Mouse (Mus musculus): ENCODE measurements around the gene Gpank1. TPM values are rescaled to one million over a fixed set of nuclear protein-coding genes. Genes with fewer than 3 reads are reported as not detected.
A peak's percentile ranks its signal among the peaks of the same experiment; 100 is the strongest.

The Gpank1 gene
- total RNA-seq, 2 experiments from 2014 or later: 13.0 to 15.2 TPM

DNA sequence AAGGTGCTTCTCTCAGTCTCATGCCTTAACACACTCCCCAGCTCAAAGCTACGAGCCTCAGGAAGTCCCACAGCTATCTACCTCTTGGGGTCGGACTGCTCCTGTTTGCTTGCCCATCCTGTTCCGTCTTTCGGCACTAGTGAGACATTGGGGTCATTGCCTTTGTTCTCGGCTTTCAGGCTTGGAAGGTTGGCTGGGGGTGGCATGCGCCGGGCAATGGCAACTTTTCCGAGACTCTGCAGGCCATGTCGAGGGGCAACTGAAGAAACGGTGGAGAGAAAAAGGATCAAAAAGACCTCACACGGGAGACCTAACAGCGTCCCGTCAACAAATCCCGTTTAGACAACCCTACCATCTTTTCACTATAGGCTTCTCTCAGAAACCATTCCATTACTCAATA, 40.9 kb downstream of the Gpank1 start:
- DNase-seq: no peak

- DNase-seq: peak in 1 of 2 experiments; percentile 24
Measured at GRCm38 (mm10) chr17:35162730-35163129, 41.5 kb downstream of the Gpank1 start.

DNA sequence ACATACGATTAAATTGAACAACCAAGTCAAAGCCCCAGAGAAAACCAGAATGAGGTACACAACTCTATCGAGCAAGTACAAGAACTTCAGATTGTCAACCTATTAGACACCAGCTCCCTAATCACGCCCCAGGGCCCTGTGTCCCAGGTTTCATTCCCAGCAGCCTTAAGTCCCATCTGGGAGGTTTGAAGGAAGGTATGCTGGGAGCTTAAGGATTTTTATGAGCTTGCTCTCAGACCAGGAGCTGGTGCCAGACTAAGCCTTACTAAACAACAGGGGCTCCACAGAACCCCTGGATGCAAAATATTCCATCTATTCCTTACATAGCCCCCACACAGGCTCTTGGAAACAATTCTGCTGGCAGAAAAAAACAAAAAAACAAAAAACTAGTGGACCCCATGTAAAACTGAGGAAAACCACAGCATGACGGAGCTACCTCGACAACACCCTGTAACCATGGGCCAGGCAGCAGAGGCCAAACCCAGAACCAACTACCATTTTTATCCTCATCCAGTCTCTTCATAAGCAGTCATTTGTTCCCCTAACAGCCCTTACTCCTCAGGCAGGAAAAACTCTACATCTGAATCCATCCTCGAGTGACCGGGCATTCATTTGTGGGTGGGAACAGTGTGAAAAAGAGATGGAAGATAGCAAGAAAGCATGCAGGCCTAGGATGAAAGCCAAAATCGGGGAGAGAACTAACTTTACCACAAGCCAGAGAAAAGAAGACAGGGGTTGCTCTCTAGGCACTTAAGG, 42.2 kb downstream of the Gpank1 start:
- DNase-seq: no peak

DNA sequence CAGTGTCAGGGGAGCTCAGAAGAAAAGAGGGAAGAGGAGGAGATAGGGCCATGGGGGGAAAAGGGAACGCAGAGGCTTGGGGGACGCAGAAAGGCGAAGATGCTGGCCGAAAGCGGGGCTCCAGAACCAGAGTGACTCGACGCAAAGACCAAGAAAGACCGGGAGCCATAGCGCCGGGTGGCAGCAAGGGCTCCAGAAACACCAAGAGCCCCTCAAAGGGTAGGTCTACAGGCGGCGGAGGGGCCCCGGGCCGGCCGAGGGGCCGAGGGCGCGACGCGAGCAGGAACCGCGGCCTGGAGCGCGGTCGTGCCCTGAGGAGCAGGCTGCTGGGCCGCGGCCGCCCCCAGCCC, 42.9 kb downstream of the Gpank1 start:
- DNase-seq: no peak

GRCm38 (mm10) chr17:35164568-35165450, 43.6 kb downstream of the Gpank1 start, which contains the start of gene Prrc2a:
TSS of gene Prrc2a (minus strand) at chr17:35164897.
- DNase-seq: peak; percentile 99

- no peak for DNase-seq
Measured at GRCm38 (mm10) chr17:35165451-35166155, 44.3 kb downstream of the Gpank1 start.

GRCm38 (mm10) chr17:35166352-35167035, 45.2 kb downstream of the Gpank1 start:
- DNase-seq: no peak

DNA sequence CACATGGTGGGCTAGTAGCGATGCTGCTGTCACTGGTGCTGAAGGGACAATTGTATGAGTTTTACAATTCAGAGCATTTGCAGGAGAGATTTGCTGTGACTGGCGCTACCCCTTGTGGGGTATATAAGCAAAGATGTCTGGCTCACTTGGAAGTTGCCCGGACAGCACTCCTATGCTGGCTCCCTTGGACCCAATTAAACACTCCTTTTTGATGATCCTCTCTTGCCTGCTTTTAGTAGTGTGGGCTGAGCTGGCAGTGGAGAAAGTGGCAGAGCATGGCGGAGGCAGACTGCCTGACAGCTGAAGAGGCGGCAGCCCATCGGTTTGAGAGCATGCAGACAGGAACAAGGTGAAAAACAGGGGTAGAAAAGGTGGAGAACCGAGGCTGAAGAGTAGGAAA, 46.5 kb downstream of the Gpank1 start:
- no peak for DNase-seq

- no peak for DNase-seq
Measured at GRCm38 (mm10) chr17:35168541-35169207, 47.4 kb downstream of the Gpank1 start.

- no peak for DNase-seq
Measured at GRCm38 (mm10) chr17:35172445-35173234, 51.4 kb downstream of the Gpank1 start.

DNA sequence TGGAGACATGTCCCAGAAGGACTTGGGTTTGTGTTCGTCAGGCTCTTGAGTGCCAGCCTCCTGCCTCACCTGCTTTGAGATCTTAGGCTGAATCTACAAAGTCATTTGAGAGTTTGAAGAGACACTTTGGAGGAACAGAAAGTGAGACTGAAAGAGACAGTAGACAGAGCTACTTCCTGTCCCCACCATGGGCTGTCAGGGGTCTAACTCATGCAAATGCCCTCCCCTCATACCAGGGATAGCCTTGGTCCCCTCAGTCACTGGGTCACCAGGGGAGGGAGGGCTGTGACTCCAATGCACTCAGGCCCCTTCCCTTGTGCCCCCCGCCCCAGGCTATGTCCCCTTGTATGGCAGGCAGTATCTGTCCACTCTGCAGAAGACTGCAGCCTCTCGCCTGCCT, 52.1 kb downstream of the Gpank1 start:
- no peak for DNase-seq

Other genes starting within 250 kb of the Gpank1 start
- gene Zbtb12, start 242.0 kb upstream of the Gpank1 start, total RNA-seq (2021): 1 to 10 TPM; 6.9 to 8.0 TPM
- not detected for gene Gm20547, start 239.4 kb upstream of the Gpank1 start, total RNA-seq (2021)
- gene C2, start 223.2 kb upstream of the Gpank1 start, total RNA-seq (2021): 1 to 10 TPM in 1 of 2 experiments, under 1 TPM in 1; 0.22 to 2.0 TPM
- 100 to 1,000 TPM; 175 to 182 TPM for gene Ehmt2, start 223.0 kb upstream of the Gpank1 start, total RNA-seq (2021)
- under 1 TPM in 1 of 2 experiments, not detected in 1; 0.28 TPM for gene Slc44a4, start 207.0 kb upstream of the Gpank1 start, total RNA-seq (2021)
- gene Neu1, start 190.2 kb upstream of the Gpank1 start, total RNA-seq (2021): 10 to 100 TPM; 37.6 to 41.2 TPM
- 10 to 100 TPM; 28.0 to 35.6 TPM for gene Hspa1b, start 162.2 kb upstream of the Gpank1 start, total RNA-seq (2021)
- gene Gm20481, start 151.5 kb upstream of the Gpank1 start, total RNA-seq (2021): not detected
- 10 to 100 TPM; 19.1 to 26.6 TPM for gene Hspa1a, start 149.3 kb upstream of the Gpank1 start, total RNA-seq (2021)
- under 1 TPM; 0.42 to 0.48 TPM for gene Hspa1l, start 148.8 kb upstream of the Gpank1 start, total RNA-seq (2021)
- gene Lsm2, start 139.6 kb upstream of the Gpank1 start, total RNA-seq (2021): 10 to 100 TPM; 17.3 to 19.1 TPM
- 10 to 100 TPM; 45.1 to 50.1 TPM for gene Vars, start 120.5 kb upstream of the Gpank1 start, total RNA-seq (2021)
- gene Vwa7, start 104.9 kb upstream of the Gpank1 start, total RNA-seq (2021): under 1 TPM; 0.22 to 0.33 TPM
- under 1 TPM; 0.62 to 0.94 TPM for gene Sapcd1, start 93.4 kb upstream of the Gpank1 start, total RNA-seq (2021)
- gene Msh5, start 74.7 kb upstream of the Gpank1 start, total RNA-seq (2021): under 1 TPM; 0.62 to 0.73 TPM
- gene Clic1, start 71.5 kb upstream of the Gpank1 start, total RNA-seq (2021): 10 to 100 TPM in 1 of 2 experiments, 1 to 10 TPM in 1; 6.7 to 11.5 TPM
- 10 to 100 TPM; 16.0 to 18.0 TPM for gene Ddah2, start 62.4 kb upstream of the Gpank1 start, total RNA-seq (2021)
- gene Ly6g6c, start 56.1 kb upstream of the Gpank1 start, total RNA-seq (2021): not detected
- not detected for gene Mpig6b, start 55.3 kb upstream of the Gpank1 start, total RNA-seq (2021)
- gene Ly6g6e, start 44.6 kb upstream of the Gpank1 start, total RNA-seq (2021): 1 to 10 TPM; 3.6 to 5.4 TPM
- gene Ly6g6d, start 43.4 kb upstream of the Gpank1 start, total RNA-seq (2021): 1 to 10 TPM in 1 of 2 experiments, under 1 TPM in 1; 0.99 to 2.1 TPM
- gene Ly6g6f, start 35.8 kb upstream of the Gpank1 start, total RNA-seq (2021): not detected
- gene Abhd16a, start 32.2 kb upstream of the Gpank1 start, total RNA-seq (2021): 100 to 1,000 TPM; 101 to 102 TPM
- not detected for gene Ly6g5c, start 13.2 kb upstream of the Gpank1 start, total RNA-seq (2021)
- gene Ly6g5b, start 6.0 kb upstream of the Gpank1 start, total RNA-seq (2021): under 1 TPM in 1 of 2 experiments, not detected in 1; 0.70 TPM
- 100 to 1,000 TPM; 169 to 176 TPM for gene Csnk2b, start 598 bp downstream of the Gpank1 start, total RNA-seq (2021)
- 10 to 100 TPM; 25.6 to 29.3 TPM for gene D17H6S53E, start 4.9 kb downstream of the Gpank1 start, total RNA-seq (2021)
- gene Apom, start 10.6 kb downstream of the Gpank1 start, total RNA-seq (2021): not detected
- gene Bag6, start 13.7 kb downstream of the Gpank1 start, total RNA-seq (2021): 100 to 1,000 TPM; 304 to 319 TPM
- gene Prrc2a, start 43.4 kb downstream of the Gpank1 start, total RNA-seq (2021): 100 to 1,000 TPM; 315 to 340 TPM
- gene Aif1, start 54.6 kb downstream of the Gpank1 start, total RNA-seq (2021): 10 to 100 TPM; 10.1 to 10.9 TPM
- gene Lst1, start 67.0 kb downstream of the Gpank1 start, total RNA-seq (2021): 1 to 10 TPM; 7.1 to 7.7 TPM
- gene Ltb, start 73.0 kb downstream of the Gpank1 start, total RNA-seq (2021): under 1 TPM in 1 of 2 experiments, not detected in 1; 0.30 TPM
- not detected for gene Tnf, start 80.6 kb downstream of the Gpank1 start, total RNA-seq (2021)
- under 1 TPM; 0.28 to 0.42 TPM for gene Lta, start 83.9 kb downstream of the Gpank1 start, total RNA-seq (2021)
- not detected for gene Gm16181, start 99.4 kb downstream of the Gpank1 start, total RNA-seq (2021)
- gene Atp6v1g2, start 112.2 kb downstream of the Gpank1 start, total RNA-seq (2021): 100 to 1,000 TPM; 602 to 647 TPM
- gene Nfkbil1, start 114.3 kb downstream of the Gpank1 start, total RNA-seq (2021): 10 to 100 TPM; 13.3 to 13.6 TPM
- 100 to 1,000 TPM; 220 to 232 TPM for gene Ddx39b, start 120.3 kb downstream of the Gpank1 start, total RNA-seq (2021)
- gene H2-D1, start 141.3 kb downstream of the Gpank1 start, total RNA-seq (2021): 10 to 100 TPM; 13.4 to 18.0 TPM
- under 1 TPM in 1 of 2 experiments, not detected in 1; 0.20 TPM for gene H2-Q1, start 198.9 kb downstream of the Gpank1 start, total RNA-seq (2021)
- gene H2-Q2, start 220.8 kb downstream of the Gpank1 start, total RNA-seq (2021): under 1 TPM in 1 of 2 experiments, not detected in 1; 0.37 TPM

Data from layer of hippocampus, postnatal 36 days (tissue).